Mouse (Mus musculus) midbrain, postnatal 0 days (tissue): ENCODE data around the gene Lrrc2. TPM values are rescaled to one million over a fixed set of nuclear protein-coding genes. Genes with fewer than 3 reads are reported as not detected.

Experiments used
- ATAC-seq: fragments of 200-750 bp; cut with Nextera tagmentation; 2 replicates; pipeline ENCODE4 v1.8.0; 2017; ENCODE audit warnings: moderate number of reproducible peaks, mild to moderate bottlenecking, moderate TSS enrichment, moderate library complexity; ENCODE audit not compliant: low FRiP score
- DNase-seq: peaks from one replicate; pipeline ENCODE4 v3.0.0-alpha.2; 2015; ENCODE audit warnings: low spot score
- H3K27ac ChIP-seq: fragments of 300-500 bp; sonication (generic); 2 replicates; pipeline ENCODE4 v1.5.1; 2014; ENCODE audit warnings: low read depth, mild to moderate bottlenecking, low read length, mixed read lengths
- H3K27me3 ChIP-seq: fragments of 300-500 bp; sonication (generic); 2 replicates; pipeline ENCODE4 v1.6.1; 2014; ENCODE audit warnings: low read length, control low read depth, mixed read lengths; ENCODE audit not compliant: insufficient read depth
- H3K36me3 ChIP-seq: fragments of 300-500 bp; sonication (generic); 2 replicates; pipeline ENCODE4 v1.6.1; 2014; ENCODE audit warnings: low read length, control low read depth, mixed read lengths; ENCODE audit not compliant: insufficient read depth
- H3K4me1 ChIP-seq: fragments of 300-500 bp; sonication (generic); 2 replicates; pipeline ENCODE4 v1.6.1; 2014; ENCODE audit warnings: mild to moderate bottlenecking, control low read depth, antibody characterized with exemption, low read length, mixed read lengths; ENCODE audit not compliant: insufficient read depth
- H3K4me2 ChIP-seq: fragments of 300-500 bp; sonication (generic); 2 replicates; pipeline ENCODE4 v1.6.1; 2014; ENCODE audit warnings: low read depth, mild to moderate bottlenecking, low read length, mixed read lengths; ENCODE audit not compliant: poor library complexity, severe bottlenecking
- H3K4me3 ChIP-seq: fragments of 300-500 bp; sonication (generic); 2 replicates; pipeline ENCODE4 v1.5.1; 2014; ENCODE audit warnings: low read depth, mild to moderate bottlenecking, low read length, moderate library complexity
- H3K9ac ChIP-seq: fragments of 300-500 bp; sonication (generic); replicated peaks from 2 replicates; pipeline ENCODE4 v1.6.1; 2014; ENCODE audit warnings: mild to moderate bottlenecking, low read length, moderate library complexity, mixed read lengths; ENCODE audit not compliant: poor library complexity, severe bottlenecking
- H3K9me3 ChIP-seq: fragments of 300-500 bp; sonication (generic); 2 replicates; pipeline ENCODE4 v1.6.1; 2016; ENCODE audit warnings: low read length, control low read depth
- CTCF ChIP-seq: IDR thresholded peaks from 2 replicates; pipeline ENCODE4 v1.5.1; 2016; ENCODE audit warnings: antibody characterized with exemption, mild to moderate bottlenecking
- WGBS: fragments of 180-500 bp; shearing (Covaris S2); extraction: QIAGEN DNeasy Blood & Tissue Kit; methylation state at CpG from one replicate; pipeline ENCODE4 v1.1.7; 2014; 5-methylcytosine and 5-hydroxymethylcytosine counted together
- polyA plus RNA-seq: library from polyadenylated mRNA; unstranded; fragments of >200 nt; fragmentation: Nextera tagmentation; extraction: Ambion mirVana; gene quantifications from 2 replicates; pipeline ENCODE4 v1.2.1, GENCODE M21; 2015
- total RNA-seq: library from RNA; depleted of rRNA; stranded (reverse); fragments of >200 nt; gene quantifications from 2 replicates; pipeline ENCODE4 v1.2.3, GENCODE M21; 2014

Lrrc2 gene
- total and polyA plus RNA-seq, 2 experiments from 2014 or later = 0.93 to 1.1 TPM

- Histone ChIP-seq H3K27ac (no peak overlapping the region), H3K36me3 (no peaks in the 10 kb centered on the region), H3K9ac (no peak overlapping the region), H3K4me3 (no peak overlapping the region), H3K4me1 (no peaks in the 10 kb centered on the region), H3K4me2 (no peak overlapping the region), H3K27me3 (no peaks in the 10 kb centered on the region), H3K9me3 (no peaks in the 10 kb centered on the region)
- TF ChIP-seq CTCF = no peak
- ATAC-seq = no peak
- no peak for DNase-seq
- 62% methylated on average over 21 of the region's 21 CpGs for WGBS
Observed at GRCm38 (mm10) chr9:110914631-110915236, 36.6 kb upstream of the Lrrc2 start.

GRCm38 (mm10) chr9:110915466-110915865 lies 35.9 kb upstream of the Lrrc2 start:
- Histone ChIP-seq H3K4me2 (no peak overlapping the region), H3K4me3 (no peak overlapping the region), H3K27ac (no peak overlapping the region), H3K9ac (no peak overlapping the region), H3K9me3 (no peaks in the 10 kb centered on the region), H3K36me3 (no peaks in the 10 kb centered on the region), H3K4me1 (no peaks in the 10 kb centered on the region), H3K27me3 (no peaks in the 10 kb centered on the region)
- ATAC-seq (no peak), DNase-seq (no peak)
- no peak for TF ChIP-seq CTCF
- 79% methylated on average over 8 of the region's 8 CpGs for WGBS

- no peaks in the 10 kb centered on the region for H3K4me1 ChIP-seq
- no peaks in the 10 kb centered on the region for H3K27me3 ChIP-seq
- no peaks in the 10 kb centered on the region for H3K9me3 ChIP-seq
- DNase-seq (no peak), ATAC-seq (no peak)
- H3K27ac ChIP-seq = no peak within 1 kb of the TSS
- 93% methylated on average over 7 of the region's 7 CpGs for WGBS
- TF ChIP-seq CTCF = no peak
- no peak within 1 kb of the TSS for H3K4me3 ChIP-seq
- no peak within 1 kb of the TSS for H3K4me2 ChIP-seq
- no peaks in the 10 kb centered on the region for H3K36me3 ChIP-seq
- H3K9ac ChIP-seq = no peak within 1 kb of the TSS
Observed at GRCm38 (mm10) chr9:110916786-110917185, 34.6 kb upstream of the Lrrc2 start, which contains the start of gene Fam240a. Gene Fam240a (minus strand): TSS chr9:110916861.

GRCm38 (mm10) chr9:110920665-110921419 lies 30.5 kb upstream of the Lrrc2 start:
- TF ChIP-seq CTCF = no peak
- Histone ChIP-seq H3K9ac (no peak overlapping the region), H3K4me3 (no peak overlapping the region), H3K27ac (no peak overlapping the region), H3K27me3 (no peaks in the 10 kb centered on the region), H3K9me3 (no peaks in the 10 kb centered on the region), H3K4me2 (no peak overlapping the region), H3K36me3 (no peaks in the 10 kb centered on the region), H3K4me1 (no peaks in the 10 kb centered on the region)
- ATAC-seq = no peak
- 48% methylated on average over 15 of the region's 15 CpGs for WGBS
- no peak for DNase-seq

GRCm38 (mm10) chr9:110922759-110923158 lies 28.6 kb upstream of the Lrrc2 start:
- H3K4me1 ChIP-seq = no peaks in the 10 kb centered on the region
- no peak overlapping the region for H3K27ac ChIP-seq
- H3K27me3 ChIP-seq = no peaks in the 10 kb centered on the region
- ATAC-seq (no peak), DNase-seq (peak; percentile 86)
- H3K36me3 ChIP-seq = no peaks in the 10 kb centered on the region
- 23% methylated on average over 7 of the region's 7 CpGs for whole genome bisulfite sequencing
- TF ChIP-seq CTCF = peak; percentile 92
- H3K9ac ChIP-seq = no peak overlapping the region
- no peak overlapping the region for H3K4me2 ChIP-seq
- H3K4me3 ChIP-seq = no peak overlapping the region
- H3K9me3 ChIP-seq = no peaks in the 10 kb centered on the region

GRCm38 (mm10) chr9:110931573-110931972 lies 19.8 kb upstream of the Lrrc2 start:
- 61% methylated on average over 6 of the region's 6 CpGs for WGBS
- H3K4me3 ChIP-seq = no peak overlapping the region

More at GRCm38 (mm10) chr9:110931573-110931972, 19.8 kb upstream of the Lrrc2 start:
- Histone ChIP-seq H3K9ac (no peak overlapping the region), H3K27me3 (no peaks in the 10 kb centered on the region), H3K9me3 (no peaks in the 10 kb centered on the region), H3K36me3 (no peaks in the 10 kb centered on the region), H3K27ac (no peak overlapping the region), H3K4me2 (no peak overlapping the region), H3K4me1 (0 out of 2 replicates have a peak, but pooled peaks cover 3% of the 10 kb centered on the region)
- ATAC-seq (no peak), DNase-seq (peak; percentile 41)
- no peak for TF ChIP-seq CTCF
